Mouse (Mus musculus): Measurements from ENCODE around the gene Naa10. TPM values are rescaled to one million over a fixed set of nuclear protein-coding genes. Genes with fewer than 3 reads are reported as not detected.
A peak's percentile ranks its signal among the peaks of the same experiment; 100 is the strongest.

Naa10 gene
- polyA plus RNA-seq, 1 experiment from 2014 or later: 105 TPM

GRCm38 (mm10) chrX:73871956-73872355 is 49.8 kb downstream of the Naa10 start:
- WGBS: 44% methylated on average over 1 of the region's 1 CpGs
- Histone ChIP-seq H3K4me2 (no peak overlapping the region), H3K27me3 (no peaks in the 10 kb centered on the region), H3K4me3 (no peak overlapping the region), H3K9ac (no peak overlapping the region; the same call in 1 of the 2 replicates), H3K36me3 (peaks cover 3% of the 10 kb centered on the region; the same call in 1 of the 2 replicates), H3K4me1 (replicated peaks) (peaks cover 47% of the 10 kb centered on the region), H3K9me3 (no peaks in the 10 kb centered on the region), H3K27ac (no peak overlapping the region)
- no peak for ATAC-seq (ENCODE audit: low FRiP score)

DNA sequence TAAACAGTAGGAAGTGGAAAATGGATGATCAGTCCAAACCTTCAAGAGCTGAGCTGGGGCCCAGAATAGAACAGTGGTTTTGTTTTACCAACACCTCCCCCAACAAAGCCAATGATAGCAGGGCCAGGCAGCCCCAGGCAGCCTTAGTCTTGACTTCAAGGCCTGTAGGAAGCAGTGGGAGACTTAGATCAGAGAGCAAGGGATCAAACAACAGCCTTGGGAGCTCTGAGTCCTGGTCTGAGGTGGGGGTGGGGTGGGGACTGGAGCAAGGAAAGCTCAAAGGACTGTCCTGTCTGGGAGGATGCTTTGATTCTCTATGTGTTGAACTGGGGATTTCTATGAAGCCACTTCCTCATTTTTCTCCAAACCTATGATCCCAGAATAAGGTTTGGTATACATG is 50.3 kb downstream of the Naa10 start:
- peaks cover 3% of the 10 kb centered on the region; the same call in 1 of the 2 replicates for H3K36me3 ChIP-seq
- no peak overlapping the region for H3K27ac ChIP-seq
- no peak overlapping the region for H3K9ac ChIP-seq
- H3K4me2 ChIP-seq: no peak overlapping the region
- H3K27me3 ChIP-seq: no peaks in the 10 kb centered on the region
- no peak overlapping the region for H3K4me3 ChIP-seq
- H3K9me3 ChIP-seq: no peaks in the 10 kb centered on the region
- peaks cover 47% of the 10 kb centered on the region for H3K4me1 ChIP-seq (replicated peaks)
- no peak for ATAC-seq (ENCODE audit: low FRiP score)

- WGBS: 17% methylated on average over 5 of the region's 5 CpGs
- no peak for ATAC-seq (ENCODE audit: low FRiP score)
These were observed 52.4 kb downstream of the Naa10 start for GRCm38 (mm10) chrX:73869334-73869733.

GRCm38 (mm10) chrX:73867852-73868251 is 53.9 kb downstream of the Naa10 start:
- no peaks in the 10 kb centered on the region for H3K27me3 ChIP-seq
- peak overlapping the region; percentile 55; the same call in 1 of the 2 replicates for H3K9ac ChIP-seq
- 73% methylated on average over 1 of the region's 1 CpGs for WGBS
- peaks cover 15% of the 10 kb centered on the region for H3K36me3 ChIP-seq
- H3K4me2 ChIP-seq: no peak overlapping the region
- ATAC-seq (ENCODE audit: low FRiP score): no peak
- H3K9me3 ChIP-seq: no peaks in the 10 kb centered on the region
- peak overlapping the region; percentile 84; the same call in 1 of the 2 replicates for H3K27ac ChIP-seq
- no peak overlapping the region for H3K4me3 ChIP-seq
- peaks cover 55% of the 10 kb centered on the region for H3K4me1 ChIP-seq (replicated peaks)

More at GRCm38 (mm10) chrX:73869334-73869733, 52.4 kb downstream of the Naa10 start:
- H3K9ac ChIP-seq: no peak overlapping the region
- H3K27ac ChIP-seq: no peak overlapping the region
- no peaks in the 10 kb centered on the region for H3K9me3 ChIP-seq
- no peaks in the 10 kb centered on the region for H3K27me3 ChIP-seq
- peaks cover 52% of the 10 kb centered on the region for H3K4me1 ChIP-seq (replicated peaks)
- H3K4me3 ChIP-seq: no peak overlapping the region
- H3K36me3 ChIP-seq: peaks cover 3% of the 10 kb centered on the region; the same call in 1 of the 2 replicates
- no peak overlapping the region for H3K4me2 ChIP-seq

- Histone ChIP-seq H3K4me1 (replicated peaks) (peaks cover 49% of the 10 kb centered on the region), H3K27me3 (no peaks in the 10 kb centered on the region), H3K4me2 (no peak overlapping the region), H3K4me3 (no peak overlapping the region), H3K27ac (peak overlapping the region; percentile 84), H3K9ac (peak overlapping the region; percentile 55; the same call in 1 of the 2 replicates), H3K36me3 (peaks cover 21% of the 10 kb centered on the region), H3K9me3 (no peaks in the 10 kb centered on the region)
- 17% methylated on average over 3 of the region's 3 CpGs for WGBS
- ATAC-seq (ENCODE audit: low FRiP score): peak; percentile 60; the same call in 1 of the 2 replicates
These were observed 54.5 kb downstream of the Naa10 start for GRCm38 (mm10) chrX:73867256-73867655.

Other genes starting within 250 kb of the Naa10 start
- 7.0 and 7.3 TPM in 2 replicates for gene Slc6a8, start 248.8 kb downstream of the Naa10 start, polyA plus RNA-seq (2015; fragmentation: Nextera tagmentation; extraction: Ambion mirVana)
- gene Bcap31, start 205.8 kb downstream of the Naa10 start, polyA plus RNA-seq (2015; fragmentation: Nextera tagmentation; extraction: Ambion mirVana): 128 and 138 TPM in 2 replicates
- gene Abcd1, start 205.3 kb downstream of the Naa10 start, polyA plus RNA-seq (2015; fragmentation: Nextera tagmentation; extraction: Ambion mirVana): 11.1 and 11.2 TPM in 2 replicates
- gene Plxnb3, start 164.9 kb downstream of the Naa10 start, polyA plus RNA-seq (2015; fragmentation: Nextera tagmentation; extraction: Ambion mirVana): 0.26 and 0.29 TPM in 2 replicates
- gene Srpk3, start 147.5 kb downstream of the Naa10 start, polyA plus RNA-seq (2015; fragmentation: Nextera tagmentation; extraction: Ambion mirVana): 1.7 and 2.2 TPM in 2 replicates
- gene Idh3g, start 135.0 kb downstream of the Naa10 start, polyA plus RNA-seq (2015; fragmentation: Nextera tagmentation; extraction: Ambion mirVana): 223 and 228 TPM in 2 replicates
- gene Ssr4, start 134.9 kb downstream of the Naa10 start, polyA plus RNA-seq (2015; fragmentation: Nextera tagmentation; extraction: Ambion mirVana): 147 and 149 TPM in 2 replicates
- gene Pdzd4, start 97.0 kb downstream of the Naa10 start, polyA plus RNA-seq (2015; fragmentation: Nextera tagmentation; extraction: Ambion mirVana): 3.7 and 4.1 TPM in 2 replicates
- 0.09 and 0.17 TPM in 2 replicates for gene Avpr2, start 29.8 kb downstream of the Naa10 start, polyA plus RNA-seq (2015; fragmentation: Nextera tagmentation; extraction: Ambion mirVana)
- gene L1cam, start 25.8 kb downstream of the Naa10 start, polyA plus RNA-seq (2015; fragmentation: Nextera tagmentation; extraction: Ambion mirVana): 77.3 and 84.1 TPM in 2 replicates
- 3.4 and 3.8 TPM in 2 replicates for gene Arhgap4, start 74 bp downstream of the Naa10 start, polyA plus RNA-seq (2015; fragmentation: Nextera tagmentation; extraction: Ambion mirVana)
- 12.7 and 14.8 TPM in 2 replicates for gene Renbp, start 8.9 kb upstream of the Naa10 start, polyA plus RNA-seq (2015; fragmentation: Nextera tagmentation; extraction: Ambion mirVana)
- 50.8 and 52.1 TPM in 2 replicates for gene Hcfc1, start 44.4 kb upstream of the Naa10 start, polyA plus RNA-seq (2015; fragmentation: Nextera tagmentation; extraction: Ambion mirVana)
- gene Irak1, start 102.0 kb upstream of the Naa10 start, polyA plus RNA-seq (2015; fragmentation: Nextera tagmentation; extraction: Ambion mirVana): 38.5 and 39.7 TPM in 2 replicates
- not detected in 2 replicates for gene Opn1mw, start 205.5 kb upstream of the Naa10 start, polyA plus RNA-seq (2015; fragmentation: Nextera tagmentation; extraction: Ambion mirVana)
- 14.0 and 14.7 TPM in 2 replicates for gene Mecp2, start 213.4 kb upstream of the Naa10 start, polyA plus RNA-seq (2015; fragmentation: Nextera tagmentation; extraction: Ambion mirVana)
- gene Tex28, start 245.9 kb upstream of the Naa10 start, polyA plus RNA-seq (2015; fragmentation: Nextera tagmentation; extraction: Ambion mirVana): not detected in 2 replicates